ENCODE assay signal across 9 mouse cellular contexts in the genomic region with DNA sequence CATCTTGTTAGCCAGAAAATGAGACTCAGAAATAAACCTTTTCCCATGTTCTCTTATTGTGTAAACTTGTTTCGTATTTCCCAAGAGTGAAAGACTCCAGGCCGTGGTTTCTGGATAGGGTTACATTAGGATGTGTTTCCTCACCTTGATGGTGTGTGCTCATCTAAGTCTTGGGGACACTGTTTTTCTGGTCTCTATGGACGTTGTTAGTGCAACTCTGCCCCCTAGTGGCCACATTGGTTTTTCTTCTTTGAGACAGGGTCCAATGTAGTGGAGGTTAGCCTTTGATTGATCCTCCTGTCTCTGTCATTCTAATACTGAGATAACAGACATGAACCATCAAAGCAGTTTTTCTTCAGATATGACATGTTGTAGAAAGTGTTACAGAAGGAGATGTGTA. TPM values are rescaled to one million over a fixed set of nuclear protein-coding genes. Genes with fewer than 3 reads are reported as not detected.
A peak's percentile ranks its signal among the peaks of the same experiment; 100 is the strongest.
DNase-seq lines count a peak whose midpoint lies in the region; ATAC-seq and TF ChIP-seq lines count a peak whose summit lies in the region.
"Had no signal": no experiment of that assay in that cellular context is flagged by ENCODE, and none has a peak within 500 bp of the region (broad histone marks: within the 10 kb centered on the region; RNA-seq: fewer than 3 reads in every experiment).

No protein-coding gene starts in this region.

- no peak for ATAC-seq in hindbrain, embryonic 16.5 days
- no peak for ATAC-seq in Patski
- peak; percentile 59 for ATAC-seq in common myeloid progenitor, adult 5-6 weeks (replicated peaks; ENCODE audit: low read depth, poor library complexity, severe bottlenecking)
- ATAC-seq in megakaryocyte progenitor cell, adult 5-6 weeks (replicated peaks; ENCODE audit: poor library complexity): peak; percentile 69
- ATAC-seq in stomach, postnatal 0 days (ENCODE audit: low FRiP score, low TSS enrichment): peak; percentile 57; the same call in 1 of the 2 replicates

- H3K9ac ChIP-seq in hindbrain, embryonic 16.5 days (ENCODE audit: low read depth, low read length): no peak overlapping the region
- H3K9ac ChIP-seq in stomach, postnatal 0 days (ENCODE audit: low read length): no peak overlapping the region
- H3K9ac ChIP-seq: limb, embryonic 13.5 days had no signal

- intact Hi-C loops in heart, postnatal 10 days (cut with DNase I): loop anchor here (1.0 to 5.0 kb wide), 3 partner anchors 151 to 313 kb away; no protein-coding TSS in a partner anchor

- in situ Hi-C loops in Patski (cut with MboI; ENCODE audit: low pct_unique_long_range_greater_than_20kb): no loop called here

- CTCF ChIA-PET in Patski (lab: Charles Lee): interaction anchor here (1.3 to 2.7 kb wide), 3 partner anchors 24 to 153 kb away, joined by 3 to 11 read pairs (median 5); no protein-coding TSS in a partner anchor

- H3K27ac ChIP-seq in hindbrain, embryonic 10.5 days: no peak overlapping the region
- no peak overlapping the region for H3K27ac ChIP-seq in hindbrain, embryonic 16.5 days (ENCODE audit: low read depth, low read length)
- H3K27ac ChIP-seq in stomach, postnatal 0 days (replicated peaks): no peak overlapping the region
- H3K27ac ChIP-seq: limb, embryonic 13.5 days had no signal

- POLR2A ChIA-PET in Patski (lab: Charles Lee): interaction anchor here (0.6 kb wide), 1 partner anchor 384 kb away, joined by 3 read pairs; no protein-coding TSS in a partner anchor

- peak; percentile 62 for TF ChIP-seq CTCF in Patski (IDR thresholded peaks at IDR 0.05)
- peak; percentile 87 for TF ChIP-seq CTCF in stomach, postnatal 0 days (IDR thresholded peaks at IDR 0.05; ENCODE audit: low read depth)

- no peaks in the 10 kb centered on the region for H3K9me3 ChIP-seq in hindbrain, embryonic 10.5 days
- no peaks in the 10 kb centered on the region for H3K9me3 ChIP-seq in hindbrain, embryonic 16.5 days (ENCODE audit: control insufficient read depth, low read length)
- H3K9me3 ChIP-seq in stomach, postnatal 0 days (ENCODE audit: control insufficient read depth, low read length): no peaks in the 10 kb centered on the region
- H3K9me3 ChIP-seq: limb, embryonic 13.5 days had no signal

- H3K4me3 ChIP-seq in hindbrain, embryonic 10.5 days: no peak overlapping the region
- no peak overlapping the region for H3K4me3 ChIP-seq in hindbrain, embryonic 16.5 days (ENCODE audit: low read length)
- H3K4me3 ChIP-seq in stomach, postnatal 0 days (ENCODE audit: low read depth, low read length): no peak overlapping the region
- H3K4me3 ChIP-seq: limb, embryonic 13.5 days had no signal

- no peaks in the 10 kb centered on the region for H3K4me1 ChIP-seq in hindbrain, embryonic 10.5 days (replicated peaks)
- H3K4me1 ChIP-seq in hindbrain, embryonic 16.5 days (ENCODE audit: control insufficient read depth, insufficient read depth, low read depth, low read length): no peaks in the 10 kb centered on the region
- no peaks in the 10 kb centered on the region; the same call in 1 of the 2 replicates for H3K4me1 ChIP-seq in stomach, postnatal 0 days (replicated peaks; ENCODE audit: control insufficient read depth, insufficient read depth)

- H3K36me3 ChIP-seq in hindbrain, embryonic 10.5 days: no peaks in the 10 kb centered on the region
- no peaks in the 10 kb centered on the region for H3K36me3 ChIP-seq in hindbrain, embryonic 16.5 days (ENCODE audit: control insufficient read depth, insufficient read depth, low read length)
- no peaks in the 10 kb centered on the region for H3K36me3 ChIP-seq in stomach, postnatal 0 days (ENCODE audit: control insufficient read depth, insufficient read depth, low read length)
- H3K36me3 ChIP-seq: limb, embryonic 13.5 days had no signal

- 49% methylated on average over 3 of the region's 3 CpGs for WGBS in hindbrain, embryonic 10.5 days
- 51% methylated on average over 3 of the region's 3 CpGs for WGBS in hindbrain, embryonic 16.5 days
- WGBS in stomach, postnatal 0 days: 31% methylated on average over 3 of the region's 3 CpGs

- TF ChIP-seq EP300 in stomach, postnatal 0 days (optimal IDR thresholded peaks at IDR 0.05): no peak

- DNase-seq in hindbrain, embryonic 10.5 days (ENCODE audit: low spot score): peak; percentile 53
- DNase-seq in Patski (ENCODE audit: low read depth, low spot score): no peak
- DNase-seq in heart, postnatal 10 days: peak; percentile 70 to 81
- DNase-seq in layer of hippocampus, postnatal 14 days (ENCODE audit: low spot score in 2 of 2): peak; percentile 52 to 71
- DNase-seq in stomach, postnatal 0 days (ENCODE audit: low spot score): peak; percentile 59

- no peak overlapping the region for H3K4me2 ChIP-seq in hindbrain, embryonic 16.5 days (ENCODE audit: low read length)
- H3K4me2 ChIP-seq in stomach, postnatal 0 days (replicated peaks; ENCODE audit: low read depth): no peak overlapping the region
- H3K4me2 ChIP-seq: limb, embryonic 13.5 days had no signal

- no peaks in the 10 kb centered on the region for H3K27me3 ChIP-seq in hindbrain, embryonic 10.5 days (ENCODE audit: insufficient read depth, poor library complexity, severe bottlenecking)
- no peaks in the 10 kb centered on the region for H3K27me3 ChIP-seq in hindbrain, embryonic 16.5 days (replicated peaks; ENCODE audit: control insufficient read depth, insufficient read depth, low read length)
- H3K27me3 ChIP-seq in Patski: peaks cover 4% of the 10 kb centered on the region
- H3K27me3 ChIP-seq in stomach, postnatal 0 days (ENCODE audit: control insufficient read depth, insufficient read depth, low read length): no peaks in the 10 kb centered on the region

RNA-seq across cellular contexts. Expression of a gene that starts 38.0 kb away (rescaled TPM):
- 6.2 and 10.5 TPM in 2 replicates for polyA plus RNA-seq in hindbrain, embryonic 10.5 days (2016; fragmentation: Nextera tagmentation; extraction: Ambion mirVana)
- polyA plus RNA-seq in hindbrain, embryonic 16.5 days (2015; fragmentation: Nextera tagmentation; extraction: Ambion mirVana): 9.9 and 13.0 TPM in 2 replicates
- polyA plus RNA-seq in Patski (2021): 70.4 TPM
- 2.7 and 5.4 TPM in 2 replicates for total RNA-seq in common myeloid progenitor, adult 5-6 weeks (2017)
- 100 to 1,000 TPM; 192 to 206 TPM for total RNA-seq in heart, postnatal 10 days (2021)
- total RNA-seq in layer of hippocampus, postnatal 14 days (2021): 1 to 10 TPM; 2.8 to 6.2 TPM
- total RNA-seq in megakaryocyte progenitor cell, adult 5-6 weeks (2015): 0.64 and 0.74 TPM in 2 replicates
- total RNA-seq in megakaryocyte progenitor cell, adult 5-6 weeks (2017): 0.75 and 1.1 TPM in 2 replicates
- polyA plus RNA-seq in stomach, postnatal 0 days (2015; fragmentation: Nextera tagmentation; extraction: Ambion mirVana): 88.1 and 105 TPM in 2 replicates

Comparison
In these comparisons a context has a peak if more than half of its experiments do, and no peak if none do; other contexts are left out.
1. ATAC-seq: peak in common myeloid progenitor, adult 5-6 weeks (single experiment), megakaryocyte progenitor cell, adult 5-6 weeks (single experiment) and stomach, postnatal 0 days (single experiment); none in hindbrain, embryonic 16.5 days (single experiment) and Patski (single experiment).
2. RNA of a gene that starts 38.0 kb away (total RNA-seq): 192 to 206 TPM in heart, postnatal 10 days; 2.8 to 6.2 TPM in layer of hippocampus, postnatal 14 days, 2.7 to 5.4 TPM in common myeloid progenitor, adult 5-6 weeks and 0.64 to 1.1 TPM in megakaryocyte progenitor cell, adult 5-6 weeks; every median in the first group is over 10 times any median in the second.